Mouse (Mus musculus): ENCODE results near the gene Col24a1. TPM values are rescaled to one million over a fixed set of nuclear protein-coding genes. Genes with fewer than 3 reads are reported as not detected.

The Col24a1 gene
- 11.0 and 11.5 TPM in 2 replicates for polyA plus RNA-seq (2015; fragmentation: Nextera tagmentation; extraction: Ambion mirVana)

- H3K9me3 ChIP-seq = no peaks in the 10 kb centered on the region
- peak within 1 kb of the TSS; percentile 79 for H3K27ac ChIP-seq
- peak within 1 kb of the TSS; percentile 74 for H3K4me2 ChIP-seq
- peak within 1 kb of the TSS; percentile 47 for H3K9ac ChIP-seq
- WGBS = 2% methylated on average over 22 of the region's 22 CpGs
- peaks cover 28% of the 10 kb centered on the region for H3K4me1 ChIP-seq
- no peaks in the 10 kb centered on the region for H3K36me3 ChIP-seq
- peak; percentile 26; the same call in 1 of the 2 replicates for ATAC-seq (ENCODE audit: insufficient number of reproducible peaks, low FRiP score, low TSS enrichment, low read depth)
- H3K4me3 ChIP-seq = peak within 1 kb of the TSS; percentile 47
- no peaks in the 10 kb centered on the region for H3K27me3 ChIP-seq
These were observed at the start of gene Col24a1 for GRCm38 (mm10) chr3:145292337-145293134. TSS of gene Col24a1 (plus strand) at chr3:145292472.

GRCm38 (mm10) chr3:145248040-145248439 lies 44.2 kb upstream of the Col24a1 start:
- WGBS = 89% methylated on average over 2 of the region's 2 CpGs
- no peaks in the 10 kb centered on the region for H3K4me1 ChIP-seq
- no peak overlapping the region for H3K4me3 ChIP-seq
- H3K27me3 ChIP-seq = no peaks in the 10 kb centered on the region
- H3K4me2 ChIP-seq = no peak overlapping the region
- no peak overlapping the region for H3K9ac ChIP-seq
- H3K27ac ChIP-seq = no peak overlapping the region
- H3K9me3 ChIP-seq = no peaks in the 10 kb centered on the region
- H3K36me3 ChIP-seq = no peaks in the 10 kb centered on the region
- ATAC-seq (ENCODE audit: insufficient number of reproducible peaks, low FRiP score, low TSS enrichment, low read depth) = no peak

- Histone ChIP-seq H3K9me3 (no peaks in the 10 kb centered on the region), H3K9ac (no peak overlapping the region), H3K36me3 (no peaks in the 10 kb centered on the region), H3K4me2 (no peak overlapping the region), H3K27ac (no peak overlapping the region), H3K4me1 (no peaks in the 10 kb centered on the region), H3K4me3 (no peak overlapping the region), H3K27me3 (no peaks in the 10 kb centered on the region)
- no peak for ATAC-seq (ENCODE audit: insufficient number of reproducible peaks, low FRiP score, low TSS enrichment, low read depth)
- WGBS = 62% methylated on average over 5 of the region's 5 CpGs
These were observed 39.2 kb upstream of the Col24a1 start for GRCm38 (mm10) chr3:145253066-145253465.

- Histone ChIP-seq H3K27me3 (no peaks in the 10 kb centered on the region), H3K9me3 (no peaks in the 10 kb centered on the region), H3K27ac (no peak overlapping the region), H3K4me2 (no peak overlapping the region), H3K4me3 (no peak overlapping the region), H3K36me3 (no peaks in the 10 kb centered on the region), H3K9ac (no peak overlapping the region), H3K4me1 (no peaks in the 10 kb centered on the region)
- no peak for ATAC-seq (ENCODE audit: insufficient number of reproducible peaks, low FRiP score, low TSS enrichment, low read depth)
- WGBS = 75% methylated on average over 3 of the region's 3 CpGs
These were observed 37.4 kb upstream of the Col24a1 start for GRCm38 (mm10) chr3:145254764-145255396.

- no peak overlapping the region for H3K4me3 ChIP-seq
- WGBS = 68% methylated on average over 7 of the region's 7 CpGs
- H3K4me1 ChIP-seq = no peaks in the 10 kb centered on the region
These were observed 35.6 kb upstream of the Col24a1 start for GRCm38 (mm10) chr3:145256647-145257046.

GRCm38 (mm10) chr3:145259678-145260077 lies 32.6 kb upstream of the Col24a1 start:
- no peaks in the 10 kb centered on the region for H3K27me3 ChIP-seq
- 89% methylated on average over 6 of the region's 6 CpGs for WGBS
- H3K27ac ChIP-seq = no peak overlapping the region
- no peak overlapping the region for H3K4me2 ChIP-seq
- no peaks in the 10 kb centered on the region for H3K4me1 ChIP-seq
- no peak overlapping the region for H3K9ac ChIP-seq
- ATAC-seq (ENCODE audit: insufficient number of reproducible peaks, low FRiP score, low TSS enrichment, low read depth) = no peak
- no peaks in the 10 kb centered on the region for H3K9me3 ChIP-seq
- H3K4me3 ChIP-seq = no peak overlapping the region
- no peaks in the 10 kb centered on the region for H3K36me3 ChIP-seq

More at GRCm38 (mm10) chr3:145256647-145257046, 35.6 kb upstream of the Col24a1 start:
- Histone ChIP-seq H3K36me3 (no peaks in the 10 kb centered on the region), H3K27ac (no peak overlapping the region), H3K9me3 (no peaks in the 10 kb centered on the region), H3K27me3 (no peaks in the 10 kb centered on the region), H3K4me2 (no peak overlapping the region), H3K9ac (no peak overlapping the region)
- no peak for ATAC-seq (ENCODE audit: insufficient number of reproducible peaks, low FRiP score, low TSS enrichment, low read depth)

GRCm38 (mm10) chr3:145263131-145263530 lies 29.1 kb upstream of the Col24a1 start:
- no peak for ATAC-seq (ENCODE audit: insufficient number of reproducible peaks, low FRiP score, low TSS enrichment, low read depth)
- Histone ChIP-seq H3K27ac (no peak overlapping the region), H3K9me3 (no peaks in the 10 kb centered on the region), H3K4me3 (no peak overlapping the region), H3K36me3 (no peaks in the 10 kb centered on the region), H3K9ac (no peak overlapping the region), H3K27me3 (no peaks in the 10 kb centered on the region), H3K4me1 (no peaks in the 10 kb centered on the region), H3K4me2 (no peak overlapping the region)
- 63% methylated on average over 4 of the region's 4 CpGs for WGBS

GRCm38 (mm10) chr3:145268066-145268465 lies 24.2 kb upstream of the Col24a1 start:
- no peak overlapping the region for H3K4me3 ChIP-seq
- no peaks in the 10 kb centered on the region for H3K27me3 ChIP-seq
- ATAC-seq (ENCODE audit: insufficient number of reproducible peaks, low FRiP score, low TSS enrichment, low read depth) = no peak
- H3K36me3 ChIP-seq = no peaks in the 10 kb centered on the region
- WGBS = 66% methylated on average over 7 of the region's 7 CpGs
- H3K4me1 ChIP-seq = no peaks in the 10 kb centered on the region; the same call in 1 of the 2 replicates
- H3K4me2 ChIP-seq = no peak overlapping the region
- no peak overlapping the region for H3K9ac ChIP-seq
- no peak overlapping the region for H3K27ac ChIP-seq
- no peaks in the 10 kb centered on the region for H3K9me3 ChIP-seq

- Histone ChIP-seq H3K36me3 (no peaks in the 10 kb centered on the region), H3K4me2 (no peak overlapping the region), H3K4me1 (no peaks in the 10 kb centered on the region), H3K27me3 (no peaks in the 10 kb centered on the region), H3K27ac (no peak overlapping the region), H3K9ac (no peak overlapping the region), H3K9me3 (no peaks in the 10 kb centered on the region), H3K4me3 (no peak overlapping the region)
- 82% methylated on average over 6 of the region's 6 CpGs for WGBS
- ATAC-seq (ENCODE audit: insufficient number of reproducible peaks, low FRiP score, low TSS enrichment, low read depth) = no peak
These were observed 18.1 kb upstream of the Col24a1 start for GRCm38 (mm10) chr3:145274191-145274590.

- WGBS = under 1% methylated on average over 9 of the region's 9 CpGs
- Histone ChIP-seq H3K36me3 (no peaks in the 10 kb centered on the region), H3K27ac (peak overlapping the region; percentile 79), H3K4me3 (peak overlapping the region; percentile 47), H3K27me3 (no peaks in the 10 kb centered on the region), H3K4me1 (peaks cover 28% of the 10 kb centered on the region), H3K9me3 (no peaks in the 10 kb centered on the region), H3K9ac (peak overlapping the region; percentile 47), H3K4me2 (peak overlapping the region; percentile 74)
- peak; percentile 11; the same call in 1 of the 2 replicates for ATAC-seq (ENCODE audit: insufficient number of reproducible peaks, low FRiP score, low TSS enrichment, low read depth)
These were observed 935 bp downstream of the Col24a1 start for GRCm38 (mm10) chr3:145293207-145293606.

- Histone ChIP-seq H3K9me3 (no peaks in the 10 kb centered on the region), H3K4me3 (peak overlapping the region; percentile 47), H3K4me1 (peaks cover 28% of the 10 kb centered on the region), H3K36me3 (no peaks in the 10 kb centered on the region), H3K27me3 (no peaks in the 10 kb centered on the region), H3K27ac (peak overlapping the region; percentile 79), H3K4me2 (peak overlapping the region; percentile 74), H3K9ac (peak overlapping the region; percentile 47; the same call in 1 of the 2 replicates)
- WGBS = 47% methylated on average over 12 of the region's 12 CpGs
- ATAC-seq (ENCODE audit: insufficient number of reproducible peaks, low FRiP score, low TSS enrichment, low read depth) = 0 out of 2 replicates have a peak, but pooled peaks have one; percentile 7
These were observed 1.5 kb downstream of the Col24a1 start for GRCm38 (mm10) chr3:145293623-145294307.

All from limb, embryonic 15.5 days (tissue).